ENCODE assay signal across 16 mouse cellular contexts in the genomic region with DNA sequence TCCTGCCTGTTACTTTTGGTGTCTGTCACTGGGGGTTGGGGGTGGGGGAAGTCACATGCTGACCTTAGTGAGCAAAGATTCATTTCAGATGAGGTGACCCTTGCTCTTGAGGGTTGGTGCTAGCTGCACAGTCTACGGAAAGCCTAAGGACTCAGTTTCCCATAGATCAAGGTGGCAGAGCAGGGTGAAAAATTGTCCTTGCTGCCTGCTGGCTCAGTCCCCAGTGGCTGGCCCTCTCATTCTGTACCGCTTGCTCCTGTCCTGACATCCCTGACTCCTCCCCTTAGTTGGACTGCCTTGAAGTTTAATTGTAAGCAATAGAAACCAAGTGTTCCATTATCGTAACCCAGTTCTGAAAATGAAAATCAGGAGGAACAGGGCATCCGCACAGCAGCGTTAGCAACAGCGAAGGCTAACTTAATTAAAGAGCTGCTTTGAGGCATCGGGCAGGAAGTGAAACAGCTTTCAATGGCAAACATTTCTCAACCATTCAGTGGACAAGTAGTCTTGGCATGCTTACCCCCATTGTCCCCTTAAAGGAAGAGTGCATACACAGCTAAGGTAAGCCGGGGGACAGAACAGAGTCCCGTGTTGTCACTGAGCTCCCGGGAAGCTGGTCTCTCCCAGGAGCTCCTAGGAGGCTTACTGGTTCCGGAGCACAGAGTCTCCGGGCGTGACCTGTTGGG.
DNase-seq lines count a peak whose midpoint lies in the region; ATAC-seq and TF ChIP-seq lines count a peak whose summit lies in the region.
"Had no signal": no experiment of that assay in that cellular context is flagged by ENCODE, and none has a peak within 500 bp of the region (broad histone marks: within the 10 kb centered on the region; RNA-seq: fewer than 3 reads in every experiment).

No protein-coding gene starts in this region.

- H3K9me3 ChIP-seq in embryonic facial prominence, embryonic 12.5 days, result no peaks in the 10 kb centered on the region
- H3K9me3 ChIP-seq in limb, embryonic 10.5 days (replicated peaks), result no peaks in the 10 kb centered on the region
- H3K9me3 ChIP-seq: limb, embryonic 15.5 days had no signal

- no peak overlapping the region for H3K9ac ChIP-seq in embryonic facial prominence, embryonic 12.5 days
- no peak overlapping the region for H3K9ac ChIP-seq in heart, adult 2 months (ENCODE audit: low read depth, low read length)
- H3K9ac ChIP-seq: limb, embryonic 15.5 days had no signal

- peak; percentile 14 for DNase-seq in layer of hippocampus, adult 9-11 months
- no peak for DNase-seq in layer of hippocampus, adult 8-10 months (ENCODE audit: low spot score in 2 of 2)
- DNase-seq in limb, embryonic 10.5 days (ENCODE audit: low spot score), result no peak
- peak; percentile 18 for DNase-seq in splenic B cell, adult 2 months (ENCODE audit: low read depth, low spot score)
- DNase-seq in heart, adult 2 months, result no peak
- no peak for DNase-seq in thymus, adult 18-20 months
- DNase-seq: adrenal gland, adult 8-10 months; cerebellum, postnatal 10 days; right cerebral cortex, adult 18-20 months; thymus, postnatal 14 days had no signal

- no peak for TF ChIP-seq EP300 in heart, adult 2 months (IDR thresholded peaks at IDR 0.05; ENCODE audit: insufficient read depth, low read depth, low read length)

- no peak overlapping the region for H3K4me3 ChIP-seq in embryonic facial prominence, embryonic 12.5 days
- no peak overlapping the region for H3K4me3 ChIP-seq in limb, embryonic 10.5 days
- H3K4me3 ChIP-seq in heart, adult 2 months, result no peak overlapping the region
- H3K4me3 ChIP-seq: forebrain, embryonic 10.5 days; limb, embryonic 15.5 days had no signal

- no peak for TF ChIP-seq CTCF in heart, adult 2 months (IDR thresholded peaks at IDR 0.05)

- WGBS in embryonic facial prominence, embryonic 12.5 days, result 50% methylated on average over 13 of the region's 13 CpGs
- WGBS in limb, embryonic 10.5 days, result 62% methylated on average over 13 of the region's 13 CpGs
- 60% methylated on average over 13 of the region's 13 CpGs for WGBS in heart, adult 2 months

- intact Hi-C loops in heart, adult 2 months (cut with DNase I), result no loop called here

- no peaks in the 10 kb centered on the region for H3K27me3 ChIP-seq in embryonic facial prominence, embryonic 12.5 days
- H3K27me3 ChIP-seq in limb, embryonic 10.5 days (ENCODE audit: low read depth, poor library complexity, severe bottlenecking), result no peaks in the 10 kb centered on the region
- no peaks in the 10 kb centered on the region for H3K27me3 ChIP-seq in splenic B cell, adult 2 months (ENCODE audit: control insufficient read depth, insufficient read depth, low read length, poor library complexity, severe bottlenecking)
- no peaks in the 10 kb centered on the region for H3K27me3 ChIP-seq in heart, adult 2 months (ENCODE audit: control insufficient read depth, insufficient read depth, low read length)
- H3K27me3 ChIP-seq: limb, embryonic 15.5 days had no signal

- H3K4me1 ChIP-seq in embryonic facial prominence, embryonic 12.5 days, result peaks cover 18% of the 10 kb centered on the region
- peaks cover 32% of the 10 kb centered on the region for H3K4me1 ChIP-seq in limb, embryonic 10.5 days
- peaks cover 4% of the 10 kb centered on the region for H3K4me1 ChIP-seq in heart, adult 2 months (ENCODE audit: control insufficient read depth, insufficient read depth, low read length)

- H3K4me2 ChIP-seq in embryonic facial prominence, embryonic 12.5 days (replicated peaks), result peak overlapping the region; percentile 3; the same call in 1 of the 2 replicates
- H3K4me2 ChIP-seq: heart, embryonic 11.5 days; limb, embryonic 15.5 days had no signal

- H3K79me2 ChIP-seq in heart, adult 2 months (replicated peaks; ENCODE audit: control insufficient read depth, insufficient read depth, low read length), result no peaks in the 10 kb centered on the region

- H3K27ac ChIP-seq in embryonic facial prominence, embryonic 12.5 days, result no peak overlapping the region
- H3K27ac ChIP-seq in limb, embryonic 10.5 days, result peak overlapping the region; percentile 21
- H3K27ac ChIP-seq in heart, adult 2 months, result no peak overlapping the region
- H3K27ac ChIP-seq: forebrain, embryonic 10.5 days; limb, embryonic 15.5 days had no signal

- ATAC-seq in embryonic facial prominence, embryonic 12.5 days (ENCODE audit: insufficient number of reproducible peaks, insufficient read depth, low FRiP score, low TSS enrichment), result no peak
- ATAC-seq: intestine, postnatal 0 days had no signal

- TF ChIP-seq POLR2A in heart, adult 2 months (IDR thresholded peaks at IDR 0.05; ENCODE audit: insufficient read depth, low read depth, low read length), result no peak

- no peaks in the 10 kb centered on the region for H3K36me3 ChIP-seq in embryonic facial prominence, embryonic 12.5 days
- H3K36me3 ChIP-seq in limb, embryonic 10.5 days, result no peaks in the 10 kb centered on the region
- H3K36me3 ChIP-seq in splenic B cell, adult 2 months (ENCODE audit: control insufficient read depth, insufficient read depth, low read length, poor library complexity, severe bottlenecking), result no peaks in the 10 kb centered on the region
- H3K36me3 ChIP-seq in heart, adult 2 months (ENCODE audit: control insufficient read depth, insufficient read depth, low read length), result no peaks in the 10 kb centered on the region
- H3K36me3 ChIP-seq: forebrain, embryonic 10.5 days; G1E; limb, embryonic 15.5 days had no signal

Comparison
In these comparisons a context has a peak if more than half of its experiments do, and no peak if none do; other contexts are left out.
1. DNase-seq: peak in layer of hippocampus, adult 9-11 months (single experiment) and splenic B cell, adult 2 months (single experiment); none in layer of hippocampus, adult 8-10 months (0 of 2), limb, embryonic 10.5 days (single experiment), heart, adult 2 months (0 of 2) and thymus, adult 18-20 months (0 of 2).